Mouse (Mus musculus) bone marrow, adult 2 months (tissue): ENCODE measurements around the gene Atp6v0c. TPM values are rescaled to one million over a fixed set of nuclear protein-coding genes. Genes with fewer than 3 reads are reported as not detected.

Source experiments
- H3K27ac ChIP-seq: fragments of 200-500 bp; 2 replicates; pipeline ENCODE4 v1.5.1; 2012; ENCODE audit warnings: low read depth, mild to moderate bottlenecking, control low read depth, inconsistent platforms, low read length; ENCODE audit not compliant: control insufficient read depth, poor library complexity, insufficient read depth
- H3K4me1 ChIP-seq: fragments of 200-500 bp; 2 replicates; pipeline ENCODE4 v1.6.1; 2011; ENCODE audit warnings: low read length; ENCODE audit not compliant: control insufficient read depth, insufficient read depth
- H3K4me3 ChIP-seq: fragments of 200-500 bp; replicated peaks from 2 replicates; pipeline ENCODE3; 2011; ENCODE audit warnings: mild to moderate bottlenecking, low read depth, low read length, control low read depth; ENCODE audit not compliant: control insufficient read depth
- CTCF ChIP-seq: fragments of 200-500 bp; IDR thresholded peaks from 2 replicates; pipeline ENCODE4 v1.5.1; 2011; ENCODE audit warnings: low read length, control low read depth; ENCODE audit not compliant: control insufficient read depth, insufficient read depth
- POLR2A ChIP-seq: fragments of 200-500 bp; IDR thresholded peaks from 2 replicates; pipeline ENCODE4 v1.6.1; 2011; ENCODE audit warnings: low read depth, mild to moderate bottlenecking, control low read depth, low read length, borderline replicate concordance; ENCODE audit not compliant: control insufficient read depth
- WGBS: fragments of 180-500 bp; shearing (Covaris S2); methylation state at CpG from one replicate; pipeline ENCODE4 v1.1.7; 2018; 5-methylcytosine and 5-hydroxymethylcytosine counted together
- polyA plus RNA-seq: library from polyadenylated mRNA; stranded (reverse); fragments of >200 nt; gene quantifications from 2 replicates; pipeline ENCODE4 v1.2.4, GENCODE M21; 2011; ENCODE audit warnings: low replicate concordance; ENCODE audit not compliant: missing spikeins, insufficient read depth, insufficient read length

Gene Atp6v0c
- polyA plus RNA-seq, 1 experiment, result 256 TPM

DNA sequence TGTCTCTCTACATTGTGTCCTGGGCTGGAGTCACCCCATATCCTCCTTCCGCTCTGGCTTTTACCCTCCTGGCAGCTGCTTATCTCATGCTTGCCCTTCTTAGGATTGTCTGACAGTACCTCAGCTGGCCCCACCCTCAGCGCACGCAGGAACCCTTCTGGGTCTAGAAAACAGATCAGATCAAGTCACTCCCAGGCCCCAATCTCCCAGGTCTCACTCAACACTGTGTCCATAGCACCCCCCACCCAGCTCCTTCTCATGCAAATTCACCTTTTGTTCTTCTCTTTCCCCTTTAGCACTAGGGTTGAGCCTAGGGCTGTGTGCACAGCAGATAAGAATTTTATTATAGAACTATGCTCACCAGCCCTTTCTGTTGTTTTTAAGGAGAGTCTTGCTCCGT is 33.6 kb upstream of the Atp6v0c start:
- H3K27ac ChIP-seq, result 0 out of 2 replicates have a peak overlapping the region, but pooled peaks have one; percentile 15
- peaks cover 7% of the 10 kb centered on the region for H3K4me1 ChIP-seq

DNA sequence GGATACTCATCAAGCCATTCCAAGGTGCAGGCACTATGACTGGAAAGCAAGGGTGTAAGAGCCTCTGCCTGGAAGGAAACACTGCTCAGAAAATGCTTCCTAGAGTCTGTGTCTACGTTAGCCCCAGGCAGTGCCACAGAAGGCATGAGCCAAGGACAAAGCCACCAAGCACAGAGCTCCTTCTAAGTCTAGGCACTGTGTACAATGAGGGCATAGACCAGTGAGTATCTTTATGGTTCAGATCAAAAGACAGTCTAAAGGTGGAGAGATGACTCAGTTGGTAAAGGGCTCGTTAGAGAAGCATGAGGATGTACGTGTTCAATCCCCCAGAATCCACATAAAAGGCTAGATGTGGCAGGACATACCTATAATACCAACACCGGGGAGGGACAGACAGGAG is 31.6 kb upstream of the Atp6v0c start:
- H3K4me3 ChIP-seq, result no peak overlapping the region
- no peak for TF ChIP-seq POLR2A
- TF ChIP-seq CTCF, result no peak
- 78% methylated on average over 4 of the region's 4 CpGs for WGBS
- no peak overlapping the region for H3K27ac ChIP-seq
- H3K4me1 ChIP-seq, result peaks cover 10% of the 10 kb centered on the region

More for the DNA sequence above, 33.6 kb upstream of the Atp6v0c start:
- 56% methylated on average over 4 of the region's 4 CpGs for WGBS
- no peak overlapping the region for H3K4me3 ChIP-seq
- TF ChIP-seq POLR2A (no peak), CTCF (no peak)

DNA sequence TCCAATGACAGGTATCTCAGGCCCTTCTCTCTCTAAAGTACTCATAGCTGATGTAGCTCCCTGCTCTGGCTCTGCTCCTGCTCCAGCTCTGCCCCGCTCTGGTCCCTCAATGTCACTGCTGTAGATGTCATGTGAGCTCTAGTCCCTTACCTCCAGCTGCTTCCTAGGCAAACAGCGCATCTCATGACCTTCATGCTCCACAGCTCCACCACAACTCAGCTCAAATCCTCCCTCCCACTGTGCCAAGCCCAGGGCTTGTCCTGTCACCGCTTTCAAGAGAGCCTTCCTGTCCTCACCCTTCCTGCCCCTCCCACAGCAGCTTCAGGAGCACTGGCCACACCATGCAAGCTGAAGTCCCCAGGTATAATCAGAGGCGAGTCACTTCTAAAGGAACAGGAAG is 30.2 kb upstream of the Atp6v0c start:
- TF ChIP-seq POLR2A (no peak), CTCF (no peak)
- 57% methylated on average over 4 of the region's 4 CpGs for WGBS
- no peak overlapping the region for H3K27ac ChIP-seq
- no peak overlapping the region for H3K4me3 ChIP-seq
- peaks cover 5% of the 10 kb centered on the region for H3K4me1 ChIP-seq

DNA sequence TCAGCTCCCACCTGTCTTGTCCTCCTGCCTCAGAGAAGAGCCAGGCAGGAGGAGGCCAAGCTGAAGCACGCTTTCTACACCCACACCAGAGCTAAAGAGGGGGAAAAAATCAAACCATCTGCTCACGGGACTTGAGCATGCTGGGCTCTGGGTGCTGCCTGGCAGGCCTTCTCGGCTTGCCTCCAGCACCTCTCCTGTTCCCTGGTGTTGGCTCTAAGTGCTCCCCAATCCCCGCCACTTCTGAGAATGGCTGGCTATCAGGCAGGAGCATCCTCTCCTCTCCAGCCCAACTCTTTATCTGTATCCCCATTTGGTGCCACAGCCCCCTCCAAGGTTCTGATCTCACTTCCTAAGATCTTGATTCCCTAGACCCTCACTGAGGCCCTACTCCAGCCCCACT is 29.8 kb upstream of the Atp6v0c start:
- TF ChIP-seq POLR2A, result no peak
- TF ChIP-seq CTCF, result no peak
- 74% methylated on average over 4 of the region's 4 CpGs for WGBS
- H3K4me1 ChIP-seq, result peaks cover 3% of the 10 kb centered on the region
- no peak overlapping the region for H3K4me3 ChIP-seq
- H3K27ac ChIP-seq, result no peak overlapping the region

DNA sequence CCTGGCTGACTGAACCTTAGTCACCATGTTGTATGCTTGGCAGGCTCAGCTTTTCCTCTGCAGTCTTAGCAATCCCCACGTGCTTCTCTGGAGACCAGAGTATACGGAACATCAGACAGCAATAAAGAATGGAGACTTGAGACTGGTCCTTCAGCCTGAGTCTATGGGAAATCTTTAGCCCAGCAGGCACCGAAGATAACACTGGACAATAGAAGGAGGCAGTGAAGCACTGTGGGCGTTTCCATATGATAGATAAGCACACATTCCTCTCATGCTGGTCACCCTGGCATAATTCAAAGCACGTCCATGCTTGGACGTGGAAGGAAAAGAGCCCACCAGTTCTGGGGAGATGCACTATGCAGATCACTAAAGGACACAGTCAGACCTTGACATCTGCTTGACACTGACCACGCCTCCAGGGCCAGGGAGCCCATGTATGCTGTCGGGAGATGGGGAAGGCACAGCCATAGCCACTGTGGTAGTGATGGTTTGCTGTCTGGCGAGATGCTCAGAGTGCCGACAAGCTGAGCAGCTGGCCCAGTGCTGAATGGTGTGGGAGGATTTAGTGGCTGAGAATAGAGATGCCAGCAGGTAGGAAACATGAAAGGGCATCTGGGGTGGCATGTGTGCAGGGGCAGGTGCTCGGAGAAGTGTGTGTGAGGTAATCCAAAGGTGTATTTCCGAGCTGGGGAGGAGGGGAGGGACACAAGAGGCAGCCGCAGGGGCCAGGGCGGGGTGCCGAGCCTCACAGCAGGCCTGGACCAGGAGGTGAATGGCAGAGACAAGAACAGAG is 27.7 kb upstream of the Atp6v0c start:
- H3K4me3 ChIP-seq, result no peak overlapping the region
- H3K4me1 ChIP-seq, result peaks cover 8% of the 10 kb centered on the region
- WGBS, result 81% methylated on average over 15 of the region's 15 CpGs
- TF ChIP-seq POLR2A (no peak), CTCF (no peak)
- H3K27ac ChIP-seq, result no peak overlapping the region

DNA sequence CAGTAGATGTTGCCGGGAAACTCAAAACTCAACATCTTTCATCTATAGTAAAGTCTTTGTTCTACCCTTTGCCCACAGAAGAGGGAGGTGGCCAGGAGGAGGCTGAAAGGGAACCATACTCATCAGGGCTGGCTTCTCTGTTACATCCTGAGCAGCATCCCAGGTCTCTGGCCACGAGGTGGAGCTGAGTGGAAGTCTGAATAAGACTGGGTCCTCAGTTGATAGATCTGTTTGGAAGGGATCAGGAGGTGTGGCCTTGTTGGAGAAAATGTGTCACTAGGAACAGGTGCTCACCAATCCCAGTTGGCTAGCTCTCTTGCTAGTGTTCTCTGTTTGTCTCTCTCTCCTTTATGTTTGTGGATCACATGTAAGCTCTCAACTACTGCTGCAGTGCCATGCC is 25.8 kb upstream of the Atp6v0c start:
- no peak overlapping the region for H3K4me3 ChIP-seq
- 71% methylated on average over 2 of the region's 2 CpGs for WGBS
- TF ChIP-seq CTCF (no peak), POLR2A (no peak)
- no peak overlapping the region for H3K27ac ChIP-seq
- peaks cover 10% of the 10 kb centered on the region; the same call in 1 of the 2 replicates for H3K4me1 ChIP-seq

DNA sequence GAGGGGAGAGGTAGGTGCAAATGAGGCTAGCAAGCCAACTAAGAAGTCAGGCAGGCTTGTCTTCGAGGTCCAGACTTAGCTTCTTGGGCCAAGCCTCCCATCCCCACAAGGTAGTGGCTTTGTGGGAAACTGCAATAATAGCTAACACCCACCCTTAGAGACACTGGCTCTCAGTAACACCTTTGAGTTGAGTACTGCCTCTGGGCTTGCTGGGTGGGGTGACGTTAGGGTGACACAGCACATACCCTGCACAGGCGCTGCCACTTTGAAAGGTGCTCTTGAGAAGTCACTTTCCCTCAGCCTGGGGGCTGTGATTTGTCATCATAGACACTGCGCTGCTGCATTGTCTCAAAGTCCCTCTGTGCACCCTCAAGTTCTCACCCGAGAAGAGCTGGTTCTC is 24.3 kb upstream of the Atp6v0c start:
- peaks cover 10% of the 10 kb centered on the region; the same call in 1 of the 2 replicates for H3K4me1 ChIP-seq
- no peak overlapping the region for H3K4me3 ChIP-seq
- H3K27ac ChIP-seq, result no peak overlapping the region
- 72% methylated on average over 5 of the region's 5 CpGs for WGBS
- no peak for TF ChIP-seq CTCF

DNA sequence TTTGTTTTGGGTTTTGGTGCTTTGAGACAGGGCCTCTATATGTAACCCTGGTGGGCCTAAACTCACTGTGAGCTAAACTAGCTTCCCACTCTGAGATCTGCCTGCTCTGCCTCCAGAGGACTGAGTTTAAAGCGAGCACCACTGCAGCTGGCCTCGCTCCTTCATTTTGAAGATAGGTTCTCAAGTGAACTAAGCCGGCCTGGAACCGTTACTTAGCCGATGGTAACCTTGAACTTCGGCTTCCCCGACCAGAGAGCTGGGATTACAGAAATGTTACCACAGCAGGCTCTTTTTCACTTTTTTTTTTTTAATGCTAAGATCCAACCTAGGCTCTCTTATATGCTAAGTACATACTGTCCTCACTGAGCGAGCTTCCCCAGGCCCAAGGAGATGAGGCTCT is 23.8 kb upstream of the Atp6v0c start:
- H3K27ac ChIP-seq, result no peak overlapping the region
- WGBS, result 76% methylated on average over 8 of the region's 8 CpGs
- H3K4me1 ChIP-seq, result peaks cover 10% of the 10 kb centered on the region; the same call in 1 of the 2 replicates
- no peak overlapping the region for H3K4me3 ChIP-seq
- no peak for TF ChIP-seq CTCF
- TF ChIP-seq POLR2A, result no peak

DNA sequence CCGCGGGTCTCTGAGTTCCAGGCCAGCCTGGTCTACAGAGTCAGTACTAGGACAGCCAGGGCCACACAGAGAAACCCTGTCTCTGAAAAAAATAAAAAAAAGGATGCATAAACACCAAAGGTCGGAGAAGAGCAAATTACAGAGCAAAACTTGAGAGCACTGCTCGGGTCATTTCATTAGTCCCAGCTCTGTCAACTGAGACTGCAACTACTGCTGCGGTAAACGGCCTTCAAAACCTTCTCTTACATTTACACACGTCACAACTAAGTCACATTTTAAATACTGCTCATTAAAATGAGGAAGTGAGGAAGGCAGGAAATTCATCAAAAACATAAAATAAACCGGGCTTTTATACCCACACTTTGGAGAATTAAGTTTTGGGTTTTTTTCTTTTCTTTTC is 23.3 kb upstream of the Atp6v0c start:
- 21% methylated on average over 8 of the region's 8 CpGs for WGBS
- Histone ChIP-seq H3K4me1 (peaks cover 10% of the 10 kb centered on the region; the same call in 1 of the 2 replicates), H3K4me3 (no peak overlapping the region), H3K27ac (peak overlapping the region; percentile 60; the same call in 1 of the 2 replicates)
- TF ChIP-seq POLR2A (no peak), CTCF (no peak)

DNA sequence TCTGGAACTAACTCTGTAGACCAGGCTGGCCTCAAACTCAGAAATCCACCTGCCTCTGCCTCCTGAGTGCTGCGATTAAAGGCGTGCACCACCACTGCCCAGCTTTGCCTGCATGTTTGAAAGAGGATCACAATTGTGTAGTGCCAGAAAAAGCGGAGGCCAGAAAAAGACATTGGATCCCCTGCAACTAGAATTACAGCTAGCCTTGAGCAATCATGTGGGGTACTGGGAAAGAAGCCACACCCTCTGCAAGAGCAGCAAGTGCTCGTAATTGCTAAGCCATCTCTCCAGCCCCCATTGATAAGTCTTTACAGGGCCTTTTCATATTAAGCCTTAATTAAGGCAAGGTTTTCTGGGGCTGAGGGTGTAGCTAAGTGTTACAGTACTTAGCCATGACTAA is 22.0 kb upstream of the Atp6v0c start:
- 42% methylated on average over 4 of the region's 4 CpGs for WGBS
- TF ChIP-seq POLR2A, result no peak
- no peak for TF ChIP-seq CTCF
- H3K4me3 ChIP-seq, result no peak overlapping the region
- H3K4me1 ChIP-seq, result peaks cover 7% of the 10 kb centered on the region; the same call in 1 of the 2 replicates
- peak overlapping the region; percentile 69 for H3K27ac ChIP-seq
